Mouse (Mus musculus): ENCODE results near the gene Ptprcap.

- TF ChIP-seq EP300 (IDR thresholded peaks at IDR 0.05; ENCODE audit: low read depth in 1 of 2, low read length in 2 of 2), result no peak
- TF ChIP-seq TCF12 (IDR thresholded peaks at IDR 0.05; ENCODE audit: low read depth, low read length), result no peak
- TF ChIP-seq CTCF (IDR thresholded peaks at IDR 0.05 in 2 of 3, conservative IDR thresholded peaks at IDR 0.05 in 1 of 3; ENCODE audit: control insufficient read depth in 1 of 3, insufficient read depth in 1 of 3, low read depth in 2 of 3, low read length in 3 of 3, poor library complexity in 1 of 3, severe bottlenecking in 1 of 3), result no peak
- TF ChIP-seq GATA1 (IDR thresholded peaks at IDR 0.05; ENCODE audit: low read depth, low read length), result no peak
- TF ChIP-seq ELF1 (IDR thresholded peaks at IDR 0.05; ENCODE audit: low read depth, low read length), result no peak
- no peak for TF ChIP-seq TAL1 (IDR thresholded peaks at IDR 0.05; ENCODE audit: low read length)
- no peak for TF ChIP-seq ZMIZ1 (IDR thresholded peaks at IDR 0.05; ENCODE audit: low read depth, low read length)
- TF ChIP-seq RAD21 (IDR thresholded peaks at IDR 0.05; ENCODE audit: low read depth, low read length), result no peak
These were observed 6.9 kb upstream of the Ptprcap start for GRCm38 (mm10) chr19:4146366-4147021.

Measured in MEL (cell line).